Mouse (Mus musculus) megakaryocyte-erythroid progenitor cell, adult 5 weeks (primary cell): ENCODE measurements around the gene Hax1. TPM values are rescaled to one million over a fixed set of nuclear protein-coding genes. Genes with fewer than 3 reads are reported as not detected.

Source experiments
- polyA plus RNA-seq: library from polyadenylated mRNA; stranded (reverse); fragments of >175 nt; gene quantifications from 2 replicates; pipeline ENCODE4 v1.2.3, GENCODE M21; 2012

The Hax1 gene
- 25.8 and 34.8 TPM in 2 replicates for polyA plus RNA-seq

GRCm38 (mm10) chr3:89998612-89999054 lies at the start of gene Hax1:
Hax1 (minus strand) TSS chr3:89998780.

GRCm38 (mm10) chr3:89963221-89963763 lies 35.3 kb downstream of the Hax1 start, which contains the start of gene Atp8b2:
Atp8b2 (minus strand) TSS chr3:89963508.

Other genes starting within 250 kb of the Hax1 start
- gene Chrnb2, start 234.1 kb downstream of the Hax1 start, polyA plus RNA-seq, result 0.23 and 0.33 TPM in 2 replicates
- gene Ube2q1, start 225.2 kb downstream of the Hax1 start, polyA plus RNA-seq, result 42.9 and 43.8 TPM in 2 replicates
- gene She, start 167.4 kb downstream of the Hax1 start, polyA plus RNA-seq, result 0.02 and 0.03 TPM in 2 replicates
- gene Il6ra, start 85.6 kb downstream of the Hax1 start, polyA plus RNA-seq, result 22.2 and 31.3 TPM in 2 replicates
- 11.9 and 18.6 TPM in 2 replicates for gene Atp8b2, start 35.3 kb downstream of the Hax1 start, polyA plus RNA-seq
- gene 4933434E20Rik, start 52.9 kb upstream of the Hax1 start, polyA plus RNA-seq, result 18.3 and 22.3 TPM in 2 replicates
- gene Ubap2l, start 53.8 kb upstream of the Hax1 start, polyA plus RNA-seq, result 125 and 126 TPM in 2 replicates
- 366 and 435 TPM in 2 replicates for gene Tpm3, start 73.9 kb upstream of the Hax1 start, polyA plus RNA-seq
- gene Nup210l, start 105.4 kb upstream of the Hax1 start, polyA plus RNA-seq, result 0.07 and 0.08 TPM in 2 replicates
- gene Rps27, start 214.9 kb upstream of the Hax1 start, polyA plus RNA-seq, result 220 and 293 TPM in 2 replicates
- gene Rab13, start 214.9 kb upstream of the Hax1 start, polyA plus RNA-seq, result 3.8 and 4.4 TPM in 2 replicates
- 116 and 122 TPM in 2 replicates for gene Jtb, start 232.8 kb upstream of the Hax1 start, polyA plus RNA-seq
- not detected in 2 replicates for gene Creb3l4, start 244.7 kb upstream of the Hax1 start, polyA plus RNA-seq
- gene Slc39a1, start 249.4 kb upstream of the Hax1 start, polyA plus RNA-seq, result 12.1 and 13.0 TPM in 2 replicates